Mouse (Mus musculus) cerebellum, postnatal 10 days (tissue): Measurements from ENCODE around the gene Pfdn5.

Experiments used
- DNase-seq, 2 experiments: peaks; one replicate each; pipeline ENCODE4 v3.0.0; 2021; ENCODE audit warnings: mixed read lengths in 2 of 2

Pfdn5 gene

DNA sequence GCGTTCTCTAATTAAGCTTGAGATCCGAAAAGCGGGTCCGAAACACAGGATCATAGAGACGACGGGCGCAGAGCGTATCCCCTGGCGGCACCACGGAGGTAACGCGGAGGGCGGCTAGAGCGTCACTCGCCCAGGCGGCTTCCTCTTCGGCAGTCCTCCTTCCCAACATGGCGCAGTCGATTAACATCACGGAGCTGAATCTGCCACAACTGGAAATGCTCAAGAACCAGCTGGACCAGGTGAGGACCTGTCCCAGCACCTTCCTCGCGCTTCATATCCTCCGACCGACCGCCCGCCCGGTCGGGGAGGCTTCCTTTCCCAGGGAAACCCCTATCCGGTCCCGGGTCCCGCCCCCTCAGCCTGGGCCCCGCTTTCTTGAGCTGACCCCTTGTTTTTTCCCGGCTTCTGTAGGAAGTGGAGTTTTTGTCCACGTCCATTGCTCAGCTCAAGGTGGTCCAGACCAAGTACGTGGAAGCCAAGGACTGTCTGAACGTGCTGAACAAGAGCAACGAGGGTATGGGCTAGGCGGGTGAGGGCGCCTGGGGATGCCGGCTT is at the start of gene Pfdn5:
TSS of gene Pfdn5 (plus strand) at position 95 of the 555 bp plus-strand sequence.
- peak; percentile 87 to 92 for DNase-seq

DNA sequence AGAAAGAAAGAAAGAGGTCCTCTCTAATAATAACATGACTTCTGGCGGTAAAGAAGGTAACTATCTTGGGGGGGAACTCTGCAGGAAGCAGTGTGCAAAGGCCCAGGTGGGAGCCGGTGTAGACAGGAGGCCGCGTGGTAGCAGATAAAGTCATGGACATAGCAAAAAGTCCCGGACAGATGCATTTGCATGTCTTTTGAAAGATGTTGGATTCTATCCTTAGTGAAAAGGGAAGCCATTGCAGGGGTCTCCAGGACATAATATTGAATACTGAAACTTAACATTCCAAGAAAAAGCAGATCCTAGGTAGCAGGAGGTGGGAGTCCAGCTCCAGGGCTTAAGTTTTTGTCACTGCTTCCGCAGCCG is 47.2 kb upstream of the Pfdn5 start:
- no peak for DNase-seq

DNA sequence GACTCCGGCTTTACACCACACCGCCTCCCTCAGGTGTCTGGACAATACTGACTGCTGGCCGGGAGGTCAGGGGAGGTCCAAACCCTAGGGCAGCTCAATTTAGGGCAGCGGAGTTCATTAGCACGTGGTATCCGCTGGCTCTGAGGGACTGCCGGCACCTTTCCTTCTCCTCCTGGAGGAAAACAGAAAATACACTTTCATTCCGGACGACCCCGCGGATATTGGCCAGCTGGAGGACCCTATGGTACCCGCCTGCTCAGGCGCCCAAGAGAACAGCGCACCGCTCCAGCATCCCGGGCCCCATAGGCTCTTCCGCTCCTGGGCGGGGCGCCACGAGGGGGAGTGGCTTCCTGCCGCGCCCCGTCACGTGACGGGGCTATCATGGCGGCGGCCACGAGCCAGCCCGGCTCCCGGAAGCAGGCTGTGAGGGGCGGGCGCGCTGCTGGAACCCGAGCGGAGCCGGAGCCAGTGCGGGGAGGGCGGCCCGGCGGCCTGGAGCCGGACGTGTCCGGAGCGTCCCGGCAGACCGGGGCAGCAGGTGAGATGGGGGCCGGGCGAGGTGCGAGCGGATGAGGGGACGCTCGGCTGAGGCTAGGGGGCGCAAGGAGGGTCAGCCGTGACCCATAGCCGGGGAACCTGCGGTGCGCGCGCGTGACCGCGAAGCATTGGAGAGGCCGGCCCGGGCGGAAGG is 46.7 kb upstream of the Pfdn5 start, which contains the start of gene Mfsd5:
TSS of gene Mfsd5 (plus strand) at position 363 of the 691 bp plus-strand sequence.
- peak; percentile 97 for DNase-seq

DNA sequence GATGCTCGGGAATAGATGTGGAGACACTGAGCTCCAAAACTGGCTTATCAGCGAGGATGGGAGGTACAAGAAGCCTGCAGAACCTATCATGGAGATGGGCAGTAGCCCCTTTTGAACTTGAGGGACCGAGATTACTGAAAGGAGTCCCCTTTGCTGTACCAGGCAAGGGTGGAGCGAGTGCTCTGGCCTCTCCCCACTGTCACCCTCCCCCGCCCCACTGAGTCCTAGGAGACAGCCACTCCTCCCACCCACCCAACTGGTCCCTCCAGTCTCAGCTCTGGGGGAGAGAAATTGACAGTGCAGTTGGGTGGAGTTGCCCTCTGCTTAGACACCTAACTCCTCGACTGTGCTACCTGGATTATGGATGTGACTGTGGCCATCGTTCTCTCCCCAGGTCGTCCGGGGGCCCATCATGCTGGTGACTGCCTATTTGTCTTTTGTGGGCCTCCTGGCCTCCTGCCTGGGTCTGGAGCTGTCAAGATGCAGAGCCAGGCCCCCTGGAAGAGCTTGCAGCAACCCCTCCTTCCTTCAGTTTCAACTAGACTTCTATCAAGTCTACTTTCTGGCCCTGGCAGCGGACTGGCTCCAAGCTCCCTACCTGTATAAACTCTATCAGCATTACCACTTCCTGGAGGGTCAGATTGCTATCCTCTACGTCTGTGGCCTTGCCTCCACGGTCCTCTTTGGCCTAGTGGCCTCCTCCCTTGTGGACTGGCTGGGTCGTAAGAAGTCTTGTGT is 46.0 kb upstream of the Pfdn5 start:
- DNase-seq = peak; percentile 34 to 37

DNA sequence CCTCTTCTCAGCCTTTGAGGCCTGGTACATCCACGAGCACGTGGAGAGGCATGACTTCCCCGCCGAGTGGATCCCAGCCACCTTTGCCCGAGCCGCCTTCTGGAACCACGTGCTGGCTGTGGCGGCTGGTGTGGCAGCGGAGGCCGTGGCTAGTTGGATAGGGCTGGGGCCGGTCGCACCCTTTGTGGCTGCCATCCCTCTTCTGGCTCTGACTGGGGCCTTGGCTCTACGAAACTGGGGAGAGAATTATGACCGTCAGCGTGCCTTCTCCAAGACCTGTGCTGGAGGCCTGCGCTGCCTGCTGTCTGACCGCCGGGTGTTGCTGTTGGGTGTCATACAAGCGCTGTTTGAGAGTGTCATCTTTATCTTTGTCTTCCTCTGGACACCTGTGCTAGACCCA is 45.3 kb upstream of the Pfdn5 start:
- no peak for DNase-seq

DNA sequence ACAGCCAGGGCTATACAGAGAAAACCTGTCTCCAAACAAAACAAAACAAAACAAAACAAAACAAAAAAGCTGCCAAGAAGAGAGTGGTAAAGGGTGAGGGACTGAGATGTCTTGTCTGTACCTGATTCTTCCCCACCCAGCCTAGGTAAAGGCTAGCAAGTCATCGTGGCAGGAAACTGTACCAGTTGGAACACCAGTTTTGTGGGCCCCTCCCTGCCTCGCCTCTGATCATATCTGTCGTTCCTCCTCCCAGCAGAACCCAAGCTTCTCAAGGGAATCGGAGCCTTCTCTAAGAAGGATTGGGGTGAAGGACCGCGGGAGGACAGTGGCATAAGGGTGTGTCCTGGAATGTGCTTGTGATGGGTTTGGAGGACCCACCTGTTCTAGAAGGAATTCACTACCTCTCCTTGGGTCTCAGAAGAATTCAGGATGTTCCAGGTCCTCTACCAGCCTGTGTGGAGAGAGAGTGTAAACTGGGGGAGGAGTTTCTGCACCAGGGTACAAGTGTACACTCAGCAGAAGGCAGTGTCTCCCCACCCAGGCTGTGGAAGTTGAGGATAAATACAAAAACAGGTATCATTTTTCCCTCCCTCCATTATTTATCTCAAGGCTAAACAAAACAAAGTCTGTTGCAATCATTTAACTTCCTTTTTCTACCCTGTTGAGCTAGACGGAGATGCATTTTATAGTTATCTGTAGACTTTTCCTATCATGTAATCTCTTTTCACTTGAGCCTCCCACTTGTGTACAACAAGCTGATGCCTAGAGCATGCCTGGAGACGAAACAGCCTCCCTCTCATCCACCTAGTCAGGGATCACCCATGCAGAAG is 43.2 kb upstream of the Pfdn5 start:
- DNase-seq = no peak

DNA sequence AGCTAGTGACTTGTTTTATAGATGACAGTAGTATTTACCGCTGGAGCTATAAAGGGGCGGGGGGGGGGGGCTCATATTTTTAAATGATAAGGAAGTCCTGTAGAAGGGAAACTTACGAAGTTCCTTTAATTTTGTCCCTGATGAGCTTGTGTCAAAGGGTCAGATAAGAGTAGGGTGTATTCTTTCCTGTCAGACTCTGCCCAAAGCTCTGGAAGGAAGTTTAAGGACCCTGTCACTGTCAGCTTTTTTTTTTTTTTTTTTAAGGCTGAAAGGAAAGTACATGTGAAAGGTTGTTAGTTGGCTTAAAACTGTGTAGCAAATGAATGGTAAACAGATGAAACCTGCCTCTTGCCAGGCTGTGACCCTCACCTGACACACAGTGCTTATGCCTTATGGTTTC is 42.3 kb upstream of the Pfdn5 start:
- DNase-seq = no peak

DNA sequence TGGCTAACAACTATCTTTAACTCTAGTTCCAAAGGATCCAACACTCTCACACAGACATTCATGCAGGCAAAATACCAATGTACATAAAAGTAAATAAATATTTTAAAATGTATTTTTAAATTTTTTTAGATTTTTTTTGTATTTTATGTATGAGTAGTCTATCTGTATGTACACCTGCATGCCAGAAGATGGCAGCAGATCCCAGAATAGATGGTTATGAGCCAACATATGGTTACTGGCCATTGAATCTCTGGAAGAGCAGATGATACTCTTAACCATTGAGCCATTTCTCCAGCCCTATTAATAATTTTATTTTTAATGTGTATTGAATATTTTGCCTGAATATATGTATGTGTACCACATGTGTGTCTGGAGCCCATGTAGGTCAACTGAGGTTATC is 38.5 kb upstream of the Pfdn5 start:
- DNase-seq = peak; percentile 65 to 70

DNA sequence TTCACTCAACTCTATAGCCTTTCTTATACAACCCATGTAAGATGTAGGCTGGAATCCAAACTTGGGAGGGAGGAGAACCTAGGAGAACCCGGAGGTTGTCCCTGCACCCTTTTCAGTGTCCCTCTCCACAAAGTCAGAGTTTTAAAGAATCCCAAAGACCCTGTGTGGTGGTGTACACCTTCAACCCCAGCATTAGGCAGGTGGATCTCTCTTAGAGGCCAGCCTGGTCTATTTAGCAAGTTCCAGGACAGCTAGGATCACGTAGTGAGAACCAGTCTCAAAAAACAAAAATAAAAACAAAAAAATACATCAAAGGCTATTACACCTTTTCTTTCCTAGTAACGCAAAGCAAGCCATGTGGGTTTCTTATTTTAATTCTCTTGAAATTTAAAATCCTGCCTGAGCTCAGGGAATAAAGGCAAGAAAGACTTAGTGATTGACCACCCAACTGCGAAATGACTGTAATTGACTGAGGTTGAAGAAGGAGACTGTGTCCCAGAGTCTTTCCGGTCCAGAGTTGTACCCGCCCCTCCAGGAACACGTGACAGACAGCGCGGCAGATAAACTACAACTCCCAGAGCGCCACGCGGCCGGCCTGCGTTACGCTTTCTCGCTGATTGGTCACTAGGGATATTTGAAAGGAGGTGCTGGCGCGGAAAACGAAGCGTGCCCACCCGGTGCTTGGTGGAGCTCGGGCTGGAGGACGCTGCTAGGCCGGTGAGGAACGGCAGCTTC is 30.1 kb upstream of the Pfdn5 start, which contains the start of gene Espl1:
TSS of gene Espl1 (plus strand) at position 634 of the 735 bp plus-strand sequence.
- DNase-seq = peak; percentile 97

DNA sequence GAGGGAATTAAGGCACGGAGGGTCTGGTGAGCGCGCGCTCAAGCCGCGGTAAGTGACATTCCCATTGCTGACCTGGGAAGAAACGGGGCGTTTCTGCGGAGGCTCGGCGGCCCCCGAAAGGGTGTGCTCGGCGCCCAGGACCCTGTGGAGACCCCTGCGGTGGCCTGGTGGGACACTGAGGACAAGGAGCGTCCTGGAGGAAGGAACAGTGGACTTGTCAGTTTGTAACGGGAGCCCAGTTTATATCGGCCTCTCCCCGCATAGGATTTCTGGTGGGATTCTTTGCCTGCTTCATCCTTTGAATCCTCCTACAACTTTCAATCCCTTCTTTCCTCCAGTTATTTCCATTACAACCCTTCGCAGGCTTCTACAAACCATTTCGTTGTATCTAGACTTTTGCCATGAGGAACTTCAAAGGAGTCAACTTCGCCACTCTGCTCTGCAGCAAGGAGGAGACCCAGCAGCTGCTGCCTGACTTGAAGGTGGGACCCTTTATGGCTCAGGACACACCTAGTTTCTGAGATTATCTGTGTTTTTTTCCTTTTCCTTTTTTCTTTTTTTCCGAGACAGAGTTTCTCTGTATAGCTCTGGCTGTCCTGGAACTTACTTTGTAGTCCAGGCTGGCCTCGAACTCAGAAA is 29.4 kb upstream of the Pfdn5 start:
- DNase-seq = no peak

DNA sequence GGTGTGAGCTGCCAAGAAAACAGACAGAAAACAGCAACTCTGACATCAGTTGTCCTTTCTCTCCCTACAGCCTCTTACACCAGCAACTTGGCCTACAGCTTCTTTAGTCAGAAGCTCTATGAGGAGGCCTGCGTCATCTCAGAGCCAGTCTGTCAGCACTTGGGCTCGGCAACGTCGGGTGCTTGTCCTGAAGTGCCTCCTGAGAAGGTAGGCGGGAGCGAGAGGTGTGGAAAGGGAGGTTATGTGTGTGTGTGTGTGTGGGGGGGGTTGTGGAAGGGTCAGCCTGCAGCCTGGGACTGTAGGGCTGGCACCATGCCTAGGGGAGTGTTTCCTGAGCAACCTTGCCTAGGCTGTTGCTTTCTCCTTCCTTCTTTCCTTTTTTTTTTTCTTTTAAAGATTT is 23.4 kb upstream of the Pfdn5 start:
- DNase-seq = no peak

DNA sequence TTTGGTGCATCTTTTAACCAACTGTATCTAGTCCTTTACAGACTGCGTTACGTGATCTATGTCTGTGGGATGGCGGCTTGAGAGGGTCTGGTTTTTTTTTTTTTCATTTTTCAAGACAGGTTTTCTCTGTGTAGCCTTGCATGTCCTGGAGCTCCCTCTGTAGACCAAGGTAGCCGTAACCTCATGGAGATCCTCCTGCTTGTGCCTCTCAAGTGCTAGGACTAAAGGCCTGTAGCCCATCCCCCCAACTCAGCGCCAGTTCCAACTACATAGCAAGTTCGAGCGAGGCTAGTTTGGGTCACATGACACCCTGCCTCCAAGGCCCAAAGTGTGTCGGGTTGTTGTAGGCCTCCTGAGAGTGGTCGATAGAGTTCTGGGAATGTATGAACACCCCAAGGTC is 17.2 kb upstream of the Pfdn5 start:
- no peak for DNase-seq

DNA sequence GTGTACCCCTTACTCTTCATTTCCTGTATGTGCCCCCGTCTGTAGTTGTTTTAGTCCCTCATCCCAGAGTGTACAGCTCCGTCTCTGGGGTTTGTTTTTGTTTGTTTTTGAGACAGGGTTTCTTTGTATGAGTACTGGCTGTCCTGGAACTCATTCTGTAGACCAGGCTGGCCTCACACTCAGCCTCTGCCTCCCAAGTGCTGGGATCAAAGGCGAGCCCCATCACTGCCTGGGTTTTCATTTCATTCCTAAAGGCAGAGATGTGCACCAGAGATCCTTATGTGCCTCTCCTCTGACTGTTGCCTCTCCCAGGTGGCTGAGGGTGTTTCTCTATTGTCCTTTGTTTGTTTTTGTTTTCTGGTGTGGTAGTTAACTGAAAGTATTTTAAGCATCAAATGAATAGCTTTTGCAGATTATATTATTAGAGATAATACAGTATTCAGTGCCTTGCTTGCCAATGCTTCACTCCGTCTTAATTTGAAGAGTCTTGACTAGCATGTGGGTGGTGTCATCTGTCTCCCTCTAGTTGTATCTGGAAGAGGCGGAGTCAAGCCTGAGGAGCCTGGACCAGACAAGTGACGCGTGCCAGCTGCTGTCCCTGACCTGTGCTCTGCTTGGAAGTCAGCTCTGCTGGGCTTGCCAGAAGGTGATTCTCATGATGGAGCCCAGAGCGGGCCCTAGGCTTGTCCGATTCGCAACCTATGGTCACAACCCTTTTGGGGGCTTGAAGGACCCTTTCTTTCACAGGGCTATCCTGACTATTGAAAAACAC is 15.7 kb upstream of the Pfdn5 start:
- DNase-seq = no peak

DNA sequence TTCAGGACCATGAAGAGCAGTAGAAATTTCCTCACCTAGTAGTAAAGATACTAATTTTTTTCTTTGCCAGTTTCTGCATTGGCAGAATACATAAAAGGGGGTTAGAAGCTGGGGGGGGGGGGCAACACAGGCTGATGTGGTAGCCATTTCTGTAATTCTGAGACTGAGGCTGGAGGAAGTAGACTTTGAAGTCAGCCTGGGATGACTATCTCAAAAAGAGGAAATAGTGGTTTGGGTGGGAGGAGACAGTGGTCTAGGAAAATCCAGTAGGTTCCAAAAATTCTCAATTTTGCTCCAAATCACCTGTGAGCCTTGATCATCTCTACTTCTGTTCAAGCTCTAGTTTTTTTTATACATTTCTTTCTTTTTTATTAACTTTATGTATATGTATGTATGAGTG is 14.4 kb upstream of the Pfdn5 start:
- DNase-seq = no peak

DNA sequence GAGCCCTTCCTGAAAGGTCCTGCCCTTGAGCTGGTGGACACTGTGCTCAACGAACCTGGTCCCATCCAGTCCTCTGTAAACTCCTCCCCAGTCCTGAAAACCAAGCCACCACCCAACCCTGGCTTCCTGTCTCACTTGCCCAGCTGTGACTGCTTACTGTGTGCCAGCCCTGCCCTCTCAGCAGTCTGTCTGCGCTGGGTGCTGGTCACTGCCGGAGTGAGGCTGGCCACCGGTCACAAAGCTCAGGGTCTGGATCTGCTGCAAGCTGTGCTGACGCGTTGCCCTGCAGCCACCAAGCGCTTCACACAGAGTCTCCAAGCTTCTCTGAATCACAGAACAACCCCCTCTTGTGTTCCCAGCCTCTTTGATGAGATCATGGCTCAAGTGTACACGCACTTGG is 10.6 kb upstream of the Pfdn5 start:
- DNase-seq = no peak

DNA sequence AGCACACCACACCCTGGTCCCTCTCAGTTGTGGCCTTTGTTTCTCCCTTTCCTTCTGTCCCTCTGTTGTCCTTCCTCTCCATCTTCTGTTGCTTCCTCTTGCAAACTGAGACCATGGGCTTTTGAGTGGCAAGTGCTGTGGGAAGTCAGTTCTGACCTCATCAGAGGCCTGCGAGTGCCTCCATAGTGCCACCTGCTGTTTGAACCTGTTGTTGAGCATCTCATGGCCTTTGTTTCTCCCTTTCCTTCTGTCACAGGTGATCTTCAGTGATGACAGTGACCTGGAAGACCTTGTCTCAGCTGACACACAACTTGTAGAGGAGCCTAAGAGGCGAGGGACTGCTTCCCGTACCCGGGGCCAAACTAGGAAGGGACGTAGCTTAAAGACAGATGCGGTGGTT is 9.7 kb upstream of the Pfdn5 start:
- peak; percentile 73 to 78 for DNase-seq

DNA sequence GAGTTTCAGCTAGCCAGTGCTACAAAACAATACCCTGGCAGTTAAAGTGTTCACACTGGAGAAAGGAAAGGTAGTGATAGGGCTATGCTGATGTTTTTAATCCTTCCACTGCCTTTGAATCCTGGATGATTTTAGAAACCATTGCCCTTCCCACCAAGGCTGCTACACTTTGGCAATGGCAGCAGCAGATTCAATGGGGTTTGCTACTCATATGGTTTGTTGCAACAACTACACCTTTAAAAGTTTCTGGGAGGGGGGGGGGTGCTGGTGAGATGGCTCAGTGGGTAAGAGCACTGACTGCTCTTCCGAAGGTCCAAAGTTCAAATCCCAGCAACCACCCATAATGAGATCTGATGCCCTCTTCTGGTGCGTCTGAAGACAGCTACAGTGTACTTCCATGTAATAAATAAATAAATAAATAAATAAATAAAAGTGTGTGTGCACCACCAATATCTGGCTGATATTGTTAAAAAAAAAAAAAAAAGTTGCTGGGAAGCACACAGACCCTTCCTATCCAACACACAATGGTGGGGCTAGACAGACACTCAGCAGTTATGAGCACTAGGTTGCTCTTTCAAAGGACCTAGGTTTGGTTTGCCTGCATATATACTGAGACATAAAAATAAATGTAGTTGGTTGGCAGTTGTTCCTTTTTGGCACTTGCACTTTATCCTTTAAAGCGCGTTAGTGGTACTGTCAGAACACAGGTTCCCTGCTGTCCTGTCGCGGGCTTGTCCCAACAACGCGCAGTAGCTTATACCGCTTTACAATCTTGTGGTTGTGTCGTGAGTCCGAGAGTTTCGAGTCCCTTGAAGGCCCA is 1.1 kb upstream of the Pfdn5 start:
- peak in 1 of 2 experiments; percentile 24 for DNase-seq

DNA sequence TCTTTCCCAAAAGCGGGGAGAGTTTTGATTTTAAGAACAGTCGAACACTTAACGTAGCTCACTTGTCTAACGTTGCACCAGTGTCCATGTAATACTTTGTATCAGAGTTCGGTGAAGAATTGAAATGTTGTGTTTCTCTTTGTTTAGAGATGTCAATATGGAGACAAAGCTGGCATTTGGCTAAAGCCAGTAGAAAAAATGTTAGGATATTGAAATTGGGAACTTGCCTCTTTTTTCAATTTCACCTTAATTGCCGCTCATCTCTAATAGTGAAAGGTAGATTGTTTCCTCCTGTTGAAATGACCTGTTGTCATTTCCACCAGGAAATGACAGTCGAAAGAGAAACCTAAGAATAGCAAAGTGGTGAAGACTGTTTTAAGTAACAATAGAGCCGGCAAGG is 976 bp downstream of the Pfdn5 start:
- DNase-seq = no peak

DNA sequence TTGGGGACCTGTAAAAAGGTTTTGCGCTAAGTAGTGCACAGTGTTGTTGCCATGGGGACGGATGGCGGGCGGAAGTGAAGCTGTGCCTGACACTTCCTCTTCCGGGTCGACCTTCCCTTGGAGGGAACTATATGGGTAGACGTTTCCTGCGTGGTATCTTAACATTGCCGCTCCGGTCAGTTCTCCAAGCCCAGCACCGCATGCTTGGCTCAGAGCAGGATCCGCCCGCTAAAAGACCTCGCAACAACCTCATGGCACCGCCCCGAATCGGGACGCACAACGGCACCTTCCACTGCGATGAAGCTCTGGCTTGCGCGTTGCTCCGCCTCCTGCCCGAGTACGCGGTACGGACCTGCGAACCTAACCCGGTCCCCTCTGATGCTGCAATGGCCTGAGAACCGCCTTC is 5.7 kb downstream of the Pfdn5 start, which contains the start of gene Myg1:
TSS of gene Myg1 (plus strand) at position 100 of the 406 bp plus-strand sequence.
- DNase-seq = peak; percentile 88 to 89

DNA sequence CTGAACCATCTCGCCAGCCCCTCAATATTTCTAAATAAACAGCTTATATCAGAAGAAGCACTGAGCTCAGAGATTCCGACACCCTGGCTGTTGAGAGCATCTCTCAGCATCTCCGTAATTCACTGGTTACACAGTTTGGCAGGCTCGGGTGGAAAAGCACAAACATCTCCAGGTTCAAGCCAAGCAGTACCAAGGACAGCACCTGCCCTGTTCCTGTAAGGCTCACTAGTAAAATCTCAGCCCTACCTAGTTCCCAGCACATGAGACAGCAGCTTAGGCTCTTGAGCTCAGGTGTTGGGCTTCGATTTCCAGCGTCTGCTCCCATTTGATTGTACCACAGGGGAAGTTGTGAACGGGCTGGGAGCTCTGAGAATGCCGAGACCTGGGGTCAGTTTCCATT is 9.3 kb downstream of the Pfdn5 start:
- no peak for DNase-seq
